Mouse (Mus musculus): ENCODE data around the gene Map4. TPM values are rescaled to one million over a fixed set of nuclear protein-coding genes. Genes with fewer than 3 reads are reported as not detected.
"Not testable (repeated sequence)": the region's sequence is repeated elsewhere in the genome, so short reads cannot be mapped to it uniquely, and the experiment has no call there.

The Map4 gene
- polyA plus RNA-seq, 1 experiment from 2014 or later: 25.4 TPM

GRCm38 (mm10) chr9:109960593-109960992 is 29.3 kb downstream of the Map4 start:
- TF ChIP-seq EP300 (optimal IDR thresholded peaks at IDR 0.05): no peak
- no peak for TF ChIP-seq CTCF (IDR thresholded peaks at IDR 0.05; ENCODE audit: low read depth)
- no peaks in the 10 kb centered on the region for H3K27me3 ChIP-seq (ENCODE audit: control insufficient read depth, insufficient read depth, low read length)
- H3K9me3 ChIP-seq (ENCODE audit: control insufficient read depth, low read length): no peaks in the 10 kb centered on the region
- no peak overlapping the region for H3K9ac ChIP-seq (ENCODE audit: low read length)
- H3K4me1 ChIP-seq (replicated peaks; ENCODE audit: control insufficient read depth, insufficient read depth): no peaks in the 10 kb centered on the region
- ATAC-seq (ENCODE audit: low FRiP score, low TSS enrichment) (no peak), DNase-seq (ENCODE audit: low spot score) (no peak)
- H3K36me3 ChIP-seq (ENCODE audit: control insufficient read depth, insufficient read depth, low read length): no peaks in the 10 kb centered on the region
- no peak overlapping the region for H3K4me2 ChIP-seq (replicated peaks; ENCODE audit: low read depth)
- H3K4me3 ChIP-seq (ENCODE audit: low read depth, low read length): no peak overlapping the region
- WGBS: 89% methylated on average over 4 of the region's 4 CpGs
- H3K27ac ChIP-seq (replicated peaks): no peak overlapping the region

- Histone ChIP-seq H3K4me3 (ENCODE audit: low read depth, low read length) (no peak overlapping the region), H3K27me3 (ENCODE audit: control insufficient read depth, insufficient read depth, low read length) (no peaks in the 10 kb centered on the region), H3K9me3 (ENCODE audit: control insufficient read depth, low read length) (no peaks in the 10 kb centered on the region), H3K4me2 (replicated peaks; ENCODE audit: low read depth) (no peak overlapping the region), H3K9ac (ENCODE audit: low read length) (no peak overlapping the region), H3K36me3 (ENCODE audit: control insufficient read depth, insufficient read depth, low read length) (no peaks in the 10 kb centered on the region), H3K27ac (replicated peaks) (no peak overlapping the region), H3K4me1 (replicated peaks; ENCODE audit: control insufficient read depth, insufficient read depth) (no peaks in the 10 kb centered on the region)
- DNase-seq (ENCODE audit: low spot score): no peak
- TF ChIP-seq EP300 (optimal IDR thresholded peaks at IDR 0.05) (no peak), CTCF (IDR thresholded peaks at IDR 0.05; ENCODE audit: low read depth) (no peak)
- no peak for ATAC-seq (ENCODE audit: low FRiP score, low TSS enrichment)
Measured at GRCm38 (mm10) chr9:109964761-109965160, 33.5 kb downstream of the Map4 start.

GRCm38 (mm10) chr9:109968351-109969116 is 37.3 kb downstream of the Map4 start:
- Histone ChIP-seq H3K4me3 (ENCODE audit: low read depth, low read length) (no peak overlapping the region), H3K9ac (ENCODE audit: low read length) (no peak overlapping the region), H3K27ac (replicated peaks) (no peak overlapping the region), H3K9me3 (ENCODE audit: control insufficient read depth, low read length) (no peaks in the 10 kb centered on the region), H3K36me3 (ENCODE audit: control insufficient read depth, insufficient read depth, low read length) (no peaks in the 10 kb centered on the region), H3K4me2 (replicated peaks; ENCODE audit: low read depth) (no peak overlapping the region), H3K4me1 (replicated peaks; ENCODE audit: control insufficient read depth, insufficient read depth) (no peaks in the 10 kb centered on the region), H3K27me3 (ENCODE audit: control insufficient read depth, insufficient read depth, low read length) (no peaks in the 10 kb centered on the region)
- TF ChIP-seq EP300 (optimal IDR thresholded peaks at IDR 0.05): no peak
- TF ChIP-seq CTCF (IDR thresholded peaks at IDR 0.05; ENCODE audit: low read depth): no peak
- DNase-seq (ENCODE audit: low spot score) (no peak), ATAC-seq (ENCODE audit: low FRiP score, low TSS enrichment) (no peak)
- WGBS: 57% methylated on average over 4 of the region's 4 CpGs

GRCm38 (mm10) chr9:109969181-109969580 is 37.9 kb downstream of the Map4 start:
- H3K4me2 ChIP-seq (replicated peaks; ENCODE audit: low read depth): no peak overlapping the region
- ATAC-seq (ENCODE audit: low FRiP score, low TSS enrichment): no peak
- no peaks in the 10 kb centered on the region for H3K4me1 ChIP-seq (replicated peaks; ENCODE audit: control insufficient read depth, insufficient read depth)
- no peak overlapping the region for H3K4me3 ChIP-seq (ENCODE audit: low read depth, low read length)
- no peak overlapping the region for H3K9ac ChIP-seq (ENCODE audit: low read length)
- no peak for DNase-seq (ENCODE audit: low spot score)
- no peaks in the 10 kb centered on the region for H3K9me3 ChIP-seq (ENCODE audit: control insufficient read depth, low read length)
- no peaks in the 10 kb centered on the region for H3K36me3 ChIP-seq (ENCODE audit: control insufficient read depth, insufficient read depth, low read length)
- 47% methylated on average over 3 of the region's 3 CpGs for WGBS
- H3K27me3 ChIP-seq (ENCODE audit: control insufficient read depth, insufficient read depth, low read length): no peaks in the 10 kb centered on the region
- TF ChIP-seq CTCF (IDR thresholded peaks at IDR 0.05; ENCODE audit: low read depth): no peak
- TF ChIP-seq EP300 (optimal IDR thresholded peaks at IDR 0.05): no peak
- H3K27ac ChIP-seq (replicated peaks): no peak overlapping the region

- no peaks in the 10 kb centered on the region for H3K9me3 ChIP-seq (ENCODE audit: control insufficient read depth, low read length)
- ATAC-seq (ENCODE audit: low FRiP score, low TSS enrichment) (no peak), DNase-seq (ENCODE audit: low spot score) (no peak)
- no peak overlapping the region for H3K4me2 ChIP-seq (replicated peaks; ENCODE audit: low read depth)
- WGBS: 77% methylated on average over 4 of the region's 4 CpGs
- no peaks in the 10 kb centered on the region for H3K27me3 ChIP-seq (ENCODE audit: control insufficient read depth, insufficient read depth, low read length)
- H3K4me3 ChIP-seq (ENCODE audit: low read depth, low read length): no peak overlapping the region
- H3K9ac ChIP-seq (ENCODE audit: low read length): no peak overlapping the region
- no peaks in the 10 kb centered on the region for H3K36me3 ChIP-seq (ENCODE audit: control insufficient read depth, insufficient read depth, low read length)
- no peak overlapping the region for H3K27ac ChIP-seq (replicated peaks)
- H3K4me1 ChIP-seq (replicated peaks; ENCODE audit: control insufficient read depth, insufficient read depth): no peaks in the 10 kb centered on the region
- TF ChIP-seq EP300 (optimal IDR thresholded peaks at IDR 0.05): no peak
- TF ChIP-seq CTCF (IDR thresholded peaks at IDR 0.05; ENCODE audit: low read depth): no peak
Measured at GRCm38 (mm10) chr9:109969792-109970336, 38.6 kb downstream of the Map4 start.

GRCm38 (mm10) chr9:109971711-109972110 is 40.5 kb downstream of the Map4 start:
- H3K27me3 ChIP-seq (ENCODE audit: control insufficient read depth, insufficient read depth, low read length); H3K9ac ChIP-seq (ENCODE audit: low read length); H3K4me2 ChIP-seq (replicated peaks; ENCODE audit: low read depth); H3K4me1 ChIP-seq (replicated peaks; ENCODE audit: control insufficient read depth, insufficient read depth); ATAC-seq (ENCODE audit: low FRiP score, low TSS enrichment); H3K4me3 ChIP-seq (ENCODE audit: low read depth, low read length); H3K27ac ChIP-seq (replicated peaks); DNase-seq (ENCODE audit: low spot score); H3K36me3 ChIP-seq (ENCODE audit: control insufficient read depth, insufficient read depth, low read length); H3K9me3 ChIP-seq (ENCODE audit: control insufficient read depth, low read length): not testable (repeated sequence)
- 96% methylated on average over 5 of the region's 5 CpGs for WGBS

GRCm38 (mm10) chr9:109980223-109980622 is 49.0 kb downstream of the Map4 start:
- not testable (repeated sequence) for H3K4me2 ChIP-seq (replicated peaks; ENCODE audit: low read depth); ATAC-seq (ENCODE audit: low FRiP score, low TSS enrichment); H3K36me3 ChIP-seq (ENCODE audit: control insufficient read depth, insufficient read depth, low read length); H3K9me3 ChIP-seq (ENCODE audit: control insufficient read depth, low read length); H3K4me3 ChIP-seq (ENCODE audit: low read depth, low read length); H3K27ac ChIP-seq (replicated peaks); H3K27me3 ChIP-seq (ENCODE audit: control insufficient read depth, insufficient read depth, low read length); DNase-seq (ENCODE audit: low spot score); H3K4me1 ChIP-seq (replicated peaks; ENCODE audit: control insufficient read depth, insufficient read depth); H3K9ac ChIP-seq (ENCODE audit: low read length)
- 96% methylated on average over 4 of the region's 4 CpGs for WGBS

Data from stomach, postnatal 0 days (tissue).